Mouse (Mus musculus) CH12.LX (cell line): ENCODE measurements around the gene Olfr140. TPM values are rescaled to one million over a fixed set of nuclear protein-coding genes. Genes with fewer than 3 reads are reported as not detected.

Experiments used
- DNase-seq: peaks from one replicate; pipeline ENCODE4 v3.0.0-alpha.2; 2013; ENCODE audit errors: extremely low read depth
- H3K27ac ChIP-seq: 2 replicates; pipeline ENCODE4 v1.5.1; 2012; ENCODE audit warnings: low read depth, mild to moderate bottlenecking, control low read depth, moderate library complexity; ENCODE audit not compliant: insufficient read depth
- H3K27me3 ChIP-seq: replicated peaks from 2 replicates; pipeline ENCODE3; 2012; ENCODE audit warnings: inconsistent platforms
- H3K36me3 ChIP-seq, 2 experiments: replicated peaks in 1 of 2; 2 replicates each; pipeline versions ENCODE3 to v1.6.1; 2012; ENCODE audit warnings: inconsistent platforms in 1 of 2, low read length in 1 of 2, mild to moderate bottlenecking in 1 of 2, mixed read lengths in 1 of 2, moderate library complexity in 1 of 2; ENCODE audit not compliant: control insufficient read depth in 1 of 2, insufficient read depth in 1 of 2
- H3K4me1 ChIP-seq, 2 experiments: 2 replicates each; pipeline ENCODE4 v1.6.1; 2012; ENCODE audit warnings: inconsistent platforms in 1 of 2, moderate library complexity in 1 of 2; ENCODE audit not compliant: insufficient read depth in 2 of 2, control insufficient read depth in 1 of 2
- H3K4me2 ChIP-seq: 2 replicates; pipeline ENCODE4 v1.6.1; 2012; ENCODE audit warnings: low read depth, mild to moderate bottlenecking, control low read depth; ENCODE audit not compliant: poor library complexity, insufficient read depth, severe bottlenecking
- H3K4me3 ChIP-seq, 3 experiments: fragments of 150-350 bp in 1 of 3; sonication (generic) in 1 of 3; replicated peaks in 1 of 3; 2 replicates each; pipeline versions ENCODE3 to v1.5.1; 2011 to 2012; ENCODE audit warnings: low read depth in 2 of 3, low read length in 2 of 3, mild to moderate bottlenecking in 2 of 3, moderate library complexity in 2 of 3, control low read depth in 1 of 3, improper control_type of control experiment in 1 of 3, inconsistent platforms in 1 of 3, mixed read lengths in 1 of 3; ENCODE audit not compliant: poor library complexity in 1 of 3
- H3K79me2 ChIP-seq: replicated peaks from 2 replicates; pipeline ENCODE4 v1.6.1; 2012; ENCODE audit warnings: mild to moderate bottlenecking, moderate library complexity; ENCODE audit not compliant: control insufficient read depth, poor library complexity, insufficient read depth, severe bottlenecking; ENCODE audit errors: extremely low read depth
- H3K9ac ChIP-seq: 2 replicates; pipeline ENCODE4 v1.6.1; 2012; ENCODE audit warnings: low read depth, mild to moderate bottlenecking, control low read depth, moderate library complexity; ENCODE audit not compliant: insufficient read depth
- H3K9me3 ChIP-seq: replicated peaks from 2 replicates; pipeline ENCODE3; 2012; ENCODE audit warnings: low read length, inconsistent platforms, mixed read lengths
- BHLHE40 ChIP-seq: IDR thresholded peaks from 2 replicates; pipeline ENCODE4 v1.6.1; 2011; ENCODE audit warnings: mild to moderate bottlenecking, low read depth, low read length, improper control_type of control experiment
- CTCF ChIP-seq, 2 experiments: IDR thresholded peaks in 1 of 2; conservative IDR thresholded peaks in 1 of 2; 2 replicates each; pipeline ENCODE4 v1.5.1; 2011 to 2012; ENCODE audit warnings: low read depth in 2 of 2, low read length in 2 of 2, improper control_type of control experiment in 1 of 2, inconsistent platforms in 1 of 2, mild to moderate bottlenecking in 1 of 2, moderate library complexity in 1 of 2
- EP300 ChIP-seq: IDR thresholded peaks from 2 replicates; pipeline ENCODE4 v1.6.1; 2011; ENCODE audit warnings: low read length, improper control_type of control experiment
- HCFC1 ChIP-seq: IDR thresholded peaks from 2 replicates; pipeline ENCODE4 v1.6.1; 2012; ENCODE audit warnings: low read depth, mild to moderate bottlenecking, inconsistent platforms, low read length, improper control_type of control experiment
- MAFK ChIP-seq: IDR thresholded peaks from 2 replicates; pipeline ENCODE4 v1.6.1; 2011; ENCODE audit warnings: low read length, improper control_type of control experiment; ENCODE audit not compliant: insufficient replicate concordance
- MXI1 ChIP-seq: IDR thresholded peaks from 2 replicates; pipeline ENCODE4 v1.6.1; 2011; ENCODE audit warnings: mild to moderate bottlenecking, low read depth, low read length, improper control_type of control experiment
- MYC ChIP-seq: IDR thresholded peaks from 2 replicates; pipeline ENCODE4 v1.6.1; 2011; ENCODE audit warnings: low read depth, mild to moderate bottlenecking, improper control_type of control experiment, low read length
- POLR2A ChIP-seq: IDR thresholded peaks from 2 replicates; pipeline ENCODE4 v1.6.1; 2011; ENCODE audit warnings: low read depth, mild to moderate bottlenecking, improper control_type of control experiment, low read length
- RCOR1 ChIP-seq: conservative IDR thresholded peaks from 2 replicates; pipeline ENCODE4 v1.6.1; 2012; ENCODE audit warnings: low read depth, mild to moderate bottlenecking, inconsistent platforms, low read length, improper control_type of control experiment
- UBTF ChIP-seq: IDR thresholded peaks from 2 replicates; pipeline ENCODE4 v1.6.1; 2012; ENCODE audit warnings: low read depth, mild to moderate bottlenecking, inconsistent platforms, low read length, improper control_type of control experiment, moderate library complexity
- USF2 ChIP-seq: conservative IDR thresholded peaks from 2 replicates; pipeline ENCODE4 v1.6.1; 2011; ENCODE audit warnings: low read depth, low read length, improper control_type of control experiment
- dilution Hi-C: fragments of 300-500 bp; cut with MboI; formaldehyde crosslinking; loops from 2 replicates; pipeline ENCODE4 v1.14.3; 2020; ENCODE audit warnings: low sequenced_read_pairs; ENCODE audit not compliant: extremely low pct_unique_long_range_greater_than_20kb, extremely low pct_ligation_motif_present
- in situ Hi-C: fragments of 300-500 bp; cut with MboI; formaldehyde crosslinking; loops from 3 replicates; pipeline ENCODE4 v1.14.3; 2019; ENCODE audit warnings: low sequenced_read_pairs, low pct_ligation_motif_present, low pct_unique_long_range_greater_than_20kb, mixed read lengths
- polyA plus RNA-seq: library from polyadenylated mRNA; unstranded; fragments of >175 nt; gene quantifications from 2 replicates; pipeline ENCODE4 v1.2.1, GENCODE M21; 2012; ENCODE audit warnings: low read depth; ENCODE audit not compliant: insufficient read length
- total RNA-seq, 2 experiments: library from RNA; depleted of rRNA; stranded (reverse); fragments of 300-350 nt in 1 of 2; fragments of >200 nt in 1 of 2; gene quantifications; 2 replicates each; pipeline ENCODE4 v1.2.3; 2012 to 2014

Olfr140 gene
- total and polyA plus RNA-seq, 3 experiments, result not detected

GRCm38 (mm10) chr2:89999845-90000244 lies 63.5 kb downstream of the Olfr140 start, which contains the start of gene Olfr1262:
Gene Olfr1262 (plus strand): TSS chr2:90000145.
- no peak within 1 kb of the TSS for H3K9ac ChIP-seq
- TF ChIP-seq MYC (no peak), MAFK (no peak), UBTF (no peak), HCFC1 (no peak), POLR2A (no peak), USF2 (no peak), CTCF (conservative IDR thresholded peaks at IDR 0.05 in 1 of 2, IDR thresholded peaks at IDR 0.05 in 1 of 2; ENCODE audit: low read depth in 2 of 2, low read length in 2 of 2) (no peak), RCOR1 (no peak), BHLHE40 (no peak), MXI1 (no peak), EP300 (no peak)
- TF ChIP-seq, all 38 proteins: peak for 0
- in situ Hi-C loops, result no loop called here

More at GRCm38 (mm10) chr2:89999845-90000244, 63.5 kb downstream of the Olfr140 start, which contains the start of gene Olfr1262:
- 0 out of 4 replicates have a peak, but pooled peaks cover 0 to 2% of the 10 kb centered on the region in 2 experiments for H3K4me1 ChIP-seq
- no peak for DNase-seq
- no peaks in the 10 kb centered on the region for H3K36me3 ChIP-seq
- no peak within 1 kb of the TSS for H3K27ac ChIP-seq
- H3K79me2 ChIP-seq, result no peaks in the 10 kb centered on the region
- H3K27me3 ChIP-seq, result no peaks in the 10 kb centered on the region
- H3K9me3 ChIP-seq, result no peaks in the 10 kb centered on the region
- dilution Hi-C loops, result no loop called here
- no peak within 1 kb of the TSS for H3K4me3 ChIP-seq
- no peak within 1 kb of the TSS for H3K4me2 ChIP-seq

Other genes starting within 250 kb of the Olfr140 start
- not detected in 2 replicates for gene Olfr1256, start 222.0 kb downstream of the Olfr140 start, total RNA-seq (2012; rRNA removed)
- gene Olfr1256, start 222.0 kb downstream of the Olfr140 start, total RNA-seq (2014; rRNA removed), result not detected in 2 replicates
- gene Olfr1256, start 222.0 kb downstream of the Olfr140 start, polyA plus RNA-seq, result not detected in 2 replicates
- gene Olfr48, start 215.4 kb downstream of the Olfr140 start, total RNA-seq (2012; rRNA removed), result not detected in 2 replicates
- gene Olfr48, start 215.4 kb downstream of the Olfr140 start, total RNA-seq (2014; rRNA removed), result not detected in 2 replicates
- not detected in 2 replicates for gene Olfr48, start 215.4 kb downstream of the Olfr140 start, polyA plus RNA-seq
- gene Olfr1257, start 185.2 kb downstream of the Olfr140 start, total RNA-seq (2012; rRNA removed), result not detected in 2 replicates
- gene Olfr1257, start 185.2 kb downstream of the Olfr140 start, total RNA-seq (2014; rRNA removed), result not detected in 2 replicates
- gene Olfr1257, start 185.2 kb downstream of the Olfr140 start, polyA plus RNA-seq, result not detected in 2 replicates
- not detected in 2 replicates for gene Olfr1258, start 136.3 kb downstream of the Olfr140 start, total RNA-seq (2012; rRNA removed)
- not detected in 2 replicates for gene Olfr1258, start 136.3 kb downstream of the Olfr140 start, total RNA-seq (2014; rRNA removed)
- not detected in 2 replicates for gene Olfr1258, start 136.3 kb downstream of the Olfr140 start, polyA plus RNA-seq
- 0.21 and 0.34 TPM in 2 replicates for gene Olfr1259, start 114.9 kb downstream of the Olfr140 start, total RNA-seq (2012; rRNA removed)
- gene Olfr1259, start 114.9 kb downstream of the Olfr140 start, total RNA-seq (2014; rRNA removed), result not detected in 2 replicates
- not detected in 2 replicates for gene Olfr1259, start 114.9 kb downstream of the Olfr140 start, polyA plus RNA-seq
- not detected in 2 replicates for gene Olfr1260, start 89.3 kb downstream of the Olfr140 start, total RNA-seq (2012; rRNA removed)
- not detected in 2 replicates for gene Olfr1260, start 89.3 kb downstream of the Olfr140 start, total RNA-seq (2014; rRNA removed)
- gene Olfr1260, start 89.3 kb downstream of the Olfr140 start, polyA plus RNA-seq, result not detected in 2 replicates
- gene Olfr1261, start 72.4 kb downstream of the Olfr140 start, total RNA-seq (2012; rRNA removed), result not detected in 2 replicates
- not detected in 2 replicates for gene Olfr1261, start 72.4 kb downstream of the Olfr140 start, total RNA-seq (2014; rRNA removed)
- not detected in 2 replicates for gene Olfr1261, start 72.4 kb downstream of the Olfr140 start, polyA plus RNA-seq
- not detected in 2 replicates for gene Olfr1262, start 63.4 kb downstream of the Olfr140 start, total RNA-seq (2012; rRNA removed)
- not detected in 2 replicates for gene Olfr1262, start 63.4 kb downstream of the Olfr140 start, total RNA-seq (2014; rRNA removed)
- not detected in 2 replicates for gene Olfr1262, start 63.4 kb downstream of the Olfr140 start, polyA plus RNA-seq
- gene Olfr1263, start 51.5 kb downstream of the Olfr140 start, total RNA-seq (2012; rRNA removed), result not detected in 2 replicates
- not detected in 2 replicates for gene Olfr1263, start 51.5 kb downstream of the Olfr140 start, total RNA-seq (2014; rRNA removed)
- gene Olfr1263, start 51.5 kb downstream of the Olfr140 start, polyA plus RNA-seq, result not detected in 2 replicates
- not detected in 2 replicates for gene Olfr1264, start 38.0 kb downstream of the Olfr140 start, total RNA-seq (2012; rRNA removed)
- not detected in 2 replicates for gene Olfr1264, start 38.0 kb downstream of the Olfr140 start, total RNA-seq (2014; rRNA removed)
- not detected in 2 replicates for gene Olfr1264, start 38.0 kb downstream of the Olfr140 start, polyA plus RNA-seq
- not detected in 2 replicates for gene Olfr1265, start 28.3 kb downstream of the Olfr140 start, total RNA-seq (2012; rRNA removed)
- gene Olfr1265, start 28.3 kb downstream of the Olfr140 start, total RNA-seq (2014; rRNA removed), result not detected in 2 replicates
- not detected in 2 replicates for gene Olfr1265, start 28.3 kb downstream of the Olfr140 start, polyA plus RNA-seq
- gene Olfr1269, start 57.8 kb upstream of the Olfr140 start, total RNA-seq (2012; rRNA removed), result not detected in 2 replicates
- gene Olfr1269, start 57.8 kb upstream of the Olfr140 start, total RNA-seq (2014; rRNA removed), result not detected in 2 replicates
- gene Olfr1269, start 57.8 kb upstream of the Olfr140 start, polyA plus RNA-seq, result not detected in 2 replicates
- not detected in 2 replicates for gene Olfr32, start 78.7 kb upstream of the Olfr140 start, total RNA-seq (2012; rRNA removed)
- not detected in 2 replicates for gene Olfr32, start 78.7 kb upstream of the Olfr140 start, total RNA-seq (2014; rRNA removed)
- gene Olfr32, start 78.7 kb upstream of the Olfr140 start, polyA plus RNA-seq, result not detected in 2 replicates
- not detected in 2 replicates for gene Olfr1270, start 89.5 kb upstream of the Olfr140 start, total RNA-seq (2012; rRNA removed)
- gene Olfr1270, start 89.5 kb upstream of the Olfr140 start, total RNA-seq (2014; rRNA removed), result not detected in 2 replicates
- gene Olfr1270, start 89.5 kb upstream of the Olfr140 start, polyA plus RNA-seq, result not detected in 2 replicates
- not detected in 2 replicates for gene Olfr1506, start 160.9 kb upstream of the Olfr140 start, total RNA-seq (2012; rRNA removed)
- gene Olfr1506, start 160.9 kb upstream of the Olfr140 start, total RNA-seq (2014; rRNA removed), result not detected in 2 replicates
- gene Olfr1506, start 160.9 kb upstream of the Olfr140 start, polyA plus RNA-seq, result not detected in 2 replicates
- not detected in 2 replicates for gene Olfr142, start 194.0 kb upstream of the Olfr140 start, total RNA-seq (2012; rRNA removed)
- not detected in 2 replicates for gene Olfr142, start 194.0 kb upstream of the Olfr140 start, total RNA-seq (2014; rRNA removed)
- gene Olfr142, start 194.0 kb upstream of the Olfr140 start, polyA plus RNA-seq, result not detected in 2 replicates
- gene Olfr1271, start 207.4 kb upstream of the Olfr140 start, total RNA-seq (2012; rRNA removed), result not detected in 2 replicates
- not detected in 2 replicates for gene Olfr1271, start 207.4 kb upstream of the Olfr140 start, total RNA-seq (2014; rRNA removed)
- not detected in 2 replicates for gene Olfr1271, start 207.4 kb upstream of the Olfr140 start, polyA plus RNA-seq
- not detected in 2 replicates for gene Olfr1272, start 229.2 kb upstream of the Olfr140 start, total RNA-seq (2012; rRNA removed)
- not detected in 2 replicates for gene Olfr1272, start 229.2 kb upstream of the Olfr140 start, total RNA-seq (2014; rRNA removed)
- not detected in 2 replicates for gene Olfr1272, start 229.2 kb upstream of the Olfr140 start, polyA plus RNA-seq